Mouse (Mus musculus): ENCODE data around the gene Clec1a. TPM values are rescaled to one million over a fixed set of nuclear protein-coding genes. Genes with fewer than 3 reads are reported as not detected.

The Clec1a gene
- polyA plus RNA-seq (2012; rRNA removed; ENCODE audit: low replicate concordance): 1.9 and 3.4 TPM in 2 replicates

DNA sequence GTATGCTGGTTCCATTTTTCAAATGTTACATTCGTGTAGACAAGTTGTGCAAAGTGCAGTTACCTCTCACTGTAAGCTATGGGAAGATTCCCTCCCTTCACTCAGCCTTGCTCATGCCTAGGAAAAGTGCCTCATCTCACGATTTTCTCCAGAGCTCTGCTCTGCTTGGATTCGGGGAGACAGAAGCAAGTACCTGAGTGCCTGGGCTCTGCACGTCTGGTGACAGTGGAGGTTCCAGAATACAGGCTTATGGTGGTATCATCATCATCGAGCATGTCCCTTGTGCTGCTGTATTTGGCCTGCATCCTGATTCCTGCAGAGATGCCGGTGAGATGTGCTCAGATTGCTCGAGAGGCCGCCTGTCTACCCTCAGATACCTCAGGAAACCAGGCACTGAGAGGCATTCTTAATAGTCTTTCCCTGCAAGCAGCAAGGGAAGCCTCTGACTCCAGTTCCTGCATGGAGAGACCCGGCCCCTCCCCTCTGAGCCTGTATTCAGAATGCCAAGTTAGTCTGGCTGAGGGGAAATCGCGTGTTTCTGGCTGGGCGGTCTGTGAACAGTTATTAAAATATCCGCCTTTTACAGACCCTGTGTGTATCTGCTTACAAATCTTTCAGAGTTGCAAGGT, at the start of gene Clec1a:
Gene Clec1a (minus strand): TSS at position 590 of the 629 bp plus-strand sequence.

GRCm38 (mm10) chr6:129408562-129408961, 43.2 kb downstream of the Clec1a start, which contains the start of gene Clec9a:
TSS of gene Clec9a (plus strand) at chr6:129408862.

GRCm38 (mm10) chr6:129396997-129397396, 54.8 kb downstream of the Clec1a start, which contains the start of gene Clec1b:
TSS of gene Clec1b (plus strand) at chr6:129397297.

DNA sequence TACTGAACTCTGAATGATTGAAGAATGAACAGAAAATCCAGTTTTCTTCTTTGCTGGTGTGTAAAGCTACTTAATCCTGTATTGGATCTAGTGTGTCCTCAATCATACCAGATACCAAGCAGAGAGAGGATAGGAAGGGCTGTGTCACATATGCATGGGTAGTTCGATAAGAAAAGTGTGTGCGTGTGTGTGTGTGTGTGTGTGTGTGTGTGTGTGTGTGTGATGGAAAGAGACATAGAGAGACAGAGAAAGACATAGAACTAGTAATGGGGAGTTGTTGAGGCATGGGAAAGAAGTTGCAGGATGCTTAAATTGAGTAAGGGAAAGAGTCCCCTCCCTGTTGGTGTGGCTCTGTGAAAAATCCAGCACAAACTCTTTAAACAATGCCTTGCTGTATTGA, 66.0 kb downstream of the Clec1a start, which contains the start of gene Clec12b:
Gene Clec12b (minus strand): TSS at position 101 of the 400 bp plus-strand sequence.

Other genes with a start within 250 kb of the Clec1a start
- gene Cd69, start 176.6 kb downstream of the Clec1a start, polyA plus RNA-seq (2012; rRNA removed; ENCODE audit: low replicate concordance): 3.3 and 5.4 TPM in 2 replicates
- 0.11 TPM in 1 of 2 replicates, not detected in the other for gene 4922502D21Rik, start 120.2 kb downstream of the Clec1a start, polyA plus RNA-seq (2012; rRNA removed; ENCODE audit: low replicate concordance)
- 2.3 and 6.0 TPM in 2 replicates for gene Clec12a, start 109.3 kb downstream of the Clec1a start, polyA plus RNA-seq (2012; rRNA removed; ENCODE audit: low replicate concordance)
- 0.24 TPM in 1 of 2 replicates, not detected in the other for gene Clec12b, start 66.1 kb downstream of the Clec1a start, polyA plus RNA-seq (2012; rRNA removed; ENCODE audit: low replicate concordance)
- gene Clec1b, start 54.7 kb downstream of the Clec1a start, polyA plus RNA-seq (2012; rRNA removed; ENCODE audit: low replicate concordance): 0.17 and 0.33 TPM in 2 replicates
- 2.1 and 3.8 TPM in 2 replicates for gene Clec9a, start 43.1 kb downstream of the Clec1a start, polyA plus RNA-seq (2012; rRNA removed; ENCODE audit: low replicate concordance)
- 0.05 and 0.17 TPM in 2 replicates for gene Olr1, start 55.2 kb upstream of the Clec1a start, polyA plus RNA-seq (2012; rRNA removed; ENCODE audit: low replicate concordance)
- gene Tmem52b, start 60.6 kb upstream of the Clec1a start, polyA plus RNA-seq (2012; rRNA removed; ENCODE audit: low replicate concordance): not detected in 2 replicates
- 58.2 and 73.7 TPM in 2 replicates for gene Gabarapl1, start 81.2 kb upstream of the Clec1a start, polyA plus RNA-seq (2012; rRNA removed; ENCODE audit: low replicate concordance)
- gene Klre1, start 125.9 kb upstream of the Clec1a start, polyA plus RNA-seq (2012; rRNA removed; ENCODE audit: low replicate concordance): 0.37 and 0.92 TPM in 2 replicates
- gene Klrd1, start 139.8 kb upstream of the Clec1a start, polyA plus RNA-seq (2012; rRNA removed; ENCODE audit: low replicate concordance): 0.81 and 2.4 TPM in 2 replicates
- 0.36 and 1.9 TPM in 2 replicates for gene Klrk1, start 171.9 kb upstream of the Clec1a start, polyA plus RNA-seq (2012; rRNA removed; ENCODE audit: low replicate concordance)
- 0.30 and 0.95 TPM in 2 replicates for gene Klrc3, start 191.3 kb upstream of the Clec1a start, polyA plus RNA-seq (2012; rRNA removed; ENCODE audit: low replicate concordance)
- 0.23 and 0.46 TPM in 2 replicates for gene Klrc2, start 208.7 kb upstream of the Clec1a start, polyA plus RNA-seq (2012; rRNA removed; ENCODE audit: low replicate concordance)
- 0.70 and 1.2 TPM in 2 replicates for gene Klrc1, start 227.0 kb upstream of the Clec1a start, polyA plus RNA-seq (2012; rRNA removed; ENCODE audit: low replicate concordance)

Data from mammary gland, adult 2 months (tissue).